Mouse (Mus musculus) embryonic facial prominence, embryonic 14.5 days (tissue): ENCODE measurements at regions not wholly inside any gene's neighbourhood (a gene's known extent, or its start where the extent isn't known, plus 50 kb on each side); places are given as distances from the start of the nearest gene placed in this dataset.

Experiments used
- ATAC-seq: fragments of 200-750 bp; cut with Nextera tagmentation; 2 replicates; pipeline ENCODE4 v1.8.0; 2017; ENCODE audit warnings: low read depth, moderate number of reproducible peaks, moderate TSS enrichment
- DNase-seq: peaks from one replicate; pipeline ENCODE4 v3.0.0-alpha.2; 2015; ENCODE audit warnings: low spot score
- H3K27ac ChIP-seq: fragments of 300-500 bp; sonication (generic); replicated peaks from 2 replicates; pipeline ENCODE4 v1.5.1; 2014; ENCODE audit warnings: low read depth, mild to moderate bottlenecking, low read length, moderate library complexity
- H3K27me3 ChIP-seq: fragments of 300-500 bp; sonication (generic); replicated peaks from 2 replicates; pipeline ENCODE4 v1.6.1; 2014; ENCODE audit warnings: low read length; ENCODE audit not compliant: control insufficient read depth, insufficient read depth
- H3K36me3 ChIP-seq: fragments of 300-500 bp; sonication (generic); 2 replicates; pipeline ENCODE4 v1.6.1; 2014; ENCODE audit warnings: low read length, mixed read lengths; ENCODE audit not compliant: control insufficient read depth, insufficient read depth
- H3K4me1 ChIP-seq: fragments of 300-500 bp; sonication (generic); 2 replicates; pipeline ENCODE4 v1.6.1; 2014; ENCODE audit warnings: antibody characterized with exemption, low read length; ENCODE audit not compliant: control insufficient read depth, insufficient read depth
- H3K4me2 ChIP-seq: fragments of 300-500 bp; sonication (generic); 2 replicates; pipeline ENCODE4 v1.6.1; 2014; ENCODE audit warnings: low read depth, mild to moderate bottlenecking, low read length, moderate library complexity, mixed read lengths
- H3K4me3 ChIP-seq: fragments of 300-500 bp; sonication (generic); 2 replicates; pipeline ENCODE4 v1.5.1; 2014; ENCODE audit warnings: low read depth, mild to moderate bottlenecking, low read length
- H3K9ac ChIP-seq: fragments of 300-500 bp; sonication (generic); 2 replicates; pipeline ENCODE4 v1.6.1; 2014; ENCODE audit warnings: low read depth, mild to moderate bottlenecking, low read length, moderate library complexity, mixed read lengths
- H3K9me3 ChIP-seq: fragments of 300-500 bp; sonication (generic); 2 replicates; pipeline ENCODE4 v1.6.1; 2016; ENCODE audit warnings: low read length; ENCODE audit not compliant: control insufficient read depth
- WGBS: fragments of 180-500 bp; shearing (Covaris S2); extraction: QIAGEN DNeasy Blood & Tissue Kit; methylation state at CpG from one replicate; pipeline ENCODE4 v1.1.7; 2014; 5-methylcytosine and 5-hydroxymethylcytosine counted together

DNA sequence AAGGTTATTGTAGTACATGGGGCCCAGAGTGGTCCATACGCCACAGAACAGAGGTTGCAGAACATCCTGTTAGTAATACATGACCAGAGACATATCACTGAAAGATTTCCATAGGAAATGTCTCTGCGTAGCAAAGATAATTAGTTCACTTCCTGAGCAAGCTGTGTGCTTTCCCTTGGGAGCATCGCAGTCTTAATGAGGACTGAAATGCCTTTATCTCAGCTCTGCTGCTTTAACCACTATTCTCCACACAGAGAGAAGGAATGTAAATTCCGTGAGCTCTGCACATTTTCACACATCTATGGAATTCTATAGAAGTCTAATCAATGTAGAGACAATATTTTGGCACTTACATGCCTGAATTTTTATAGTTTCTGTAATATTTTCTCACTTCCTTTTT lies 1454.7 kb upstream of the Pcdh10 start:
- Histone ChIP-seq H3K4me1 (no peaks in the 10 kb centered on the region), H3K27me3 (no peaks in the 10 kb centered on the region), H3K9ac (no peak overlapping the region), H3K4me2 (no peak overlapping the region), H3K27ac (no peak overlapping the region), H3K36me3 (no peaks in the 10 kb centered on the region), H3K4me3 (no peak overlapping the region), H3K9me3 (no peaks in the 10 kb centered on the region)
- no peak for ATAC-seq
- DNase-seq, result peak; percentile 18
- 53% methylated on average over 4 of the region's 4 CpGs for WGBS

DNA sequence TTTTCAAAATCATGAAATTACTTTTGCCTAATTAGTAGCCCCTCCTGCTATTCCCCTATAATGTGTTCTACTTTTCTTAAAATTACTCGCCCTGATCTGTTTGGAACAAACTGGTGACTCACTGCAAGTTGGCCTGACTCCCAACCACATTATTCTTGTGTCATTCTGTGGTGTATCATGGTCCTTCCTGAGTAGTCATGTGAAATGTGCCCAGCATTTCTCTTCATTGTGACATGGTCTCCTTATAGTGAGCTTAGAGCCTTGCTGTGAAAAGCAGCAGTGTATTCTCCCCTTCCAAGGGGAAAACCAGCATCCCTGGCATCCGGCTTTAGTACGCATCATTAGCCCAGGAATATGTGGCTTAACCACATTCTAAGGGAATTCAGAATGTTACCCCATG lies 1432.4 kb upstream of the Pcdh10 start:
- H3K4me2 ChIP-seq, result no peak overlapping the region
- no peak overlapping the region for H3K27ac ChIP-seq
- 83% methylated on average over 3 of the region's 3 CpGs for WGBS

More for the DNA sequence above, 1432.4 kb upstream of the Pcdh10 start:
- Histone ChIP-seq H3K36me3 (no peaks in the 10 kb centered on the region), H3K4me1 (no peaks in the 10 kb centered on the region), H3K4me3 (no peak overlapping the region), H3K27me3 (no peaks in the 10 kb centered on the region), H3K9ac (no peak overlapping the region), H3K9me3 (no peaks in the 10 kb centered on the region)
- no peak for ATAC-seq
- peak; percentile 0 for DNase-seq
